Mouse (Mus musculus) MEL (cell line): ENCODE measurements around the gene H2-DMa.

ENCODE experiments used
- CHD1 ChIP-seq: IDR thresholded peaks from 2 replicates; pipeline ENCODE4 v1.6.1; 2012; ENCODE audit warnings: low read depth, mild to moderate bottlenecking, inconsistent platforms, low read length, improper control_type of control experiment
- CTCF ChIP-seq, 3 experiments: IDR thresholded peaks in 2 of 3; conservative IDR thresholded peaks in 1 of 3; 2 replicates each; pipeline ENCODE4 v1.5.1; 2011 to 2012; ENCODE audit warnings: low read length in 3 of 3, low read depth in 2 of 3, mild to moderate bottlenecking in 2 of 3, improper control_type of control experiment in 1 of 3, inconsistent platforms in 1 of 3, mixed read lengths in 1 of 3, moderate library complexity in 1 of 3; ENCODE audit not compliant: control insufficient read depth in 1 of 3, insufficient read depth in 1 of 3, poor library complexity in 1 of 3, severe bottlenecking in 1 of 3
- EP300 ChIP-seq, 2 experiments: IDR thresholded peaks; 2 replicates each; pipeline ENCODE4 v1.6.1; 2011; ENCODE audit warnings: improper control_type of control experiment in 2 of 2, low read length in 2 of 2, low read depth in 1 of 2, mild to moderate bottlenecking in 1 of 2
- JUND ChIP-seq: IDR thresholded peaks from 2 replicates; pipeline ENCODE4 v1.6.1; 2011; ENCODE audit warnings: low read depth, mild to moderate bottlenecking, improper control_type of control experiment, low read length
- MAFK ChIP-seq: IDR thresholded peaks from 2 replicates; pipeline ENCODE4 v1.6.1; 2011; ENCODE audit warnings: low read depth, mild to moderate bottlenecking, low read length, improper control_type of control experiment, borderline replicate concordance
- MAX ChIP-seq: IDR thresholded peaks from 2 replicates; pipeline ENCODE4 v1.6.1; 2011; ENCODE audit warnings: low read length, improper control_type of control experiment
- POLR2A ChIP-seq, 2 experiments: IDR thresholded peaks; 2 replicates each; pipeline ENCODE4 v1.6.1; 2011 to 2012; ENCODE audit warnings: low read length in 2 of 2, mild to moderate bottlenecking in 2 of 2, control low read depth in 1 of 2, improper control_type of control experiment in 1 of 2, low read depth in 1 of 2, moderate library complexity in 1 of 2; ENCODE audit not compliant: control insufficient read depth in 1 of 2, insufficient read depth in 1 of 2, poor library complexity in 1 of 2
- POLR2AphosphoS2 ChIP-seq: IDR thresholded peaks from 2 replicates; pipeline ENCODE4 v1.6.1; 2011; ENCODE audit warnings: low read length, improper control_type of control experiment
- ZMIZ1 ChIP-seq: IDR thresholded peaks from 2 replicates; pipeline ENCODE4 v1.6.1; 2012; ENCODE audit warnings: low read depth, mild to moderate bottlenecking, inconsistent platforms, low read length, improper control_type of control experiment, moderate library complexity

DNA sequence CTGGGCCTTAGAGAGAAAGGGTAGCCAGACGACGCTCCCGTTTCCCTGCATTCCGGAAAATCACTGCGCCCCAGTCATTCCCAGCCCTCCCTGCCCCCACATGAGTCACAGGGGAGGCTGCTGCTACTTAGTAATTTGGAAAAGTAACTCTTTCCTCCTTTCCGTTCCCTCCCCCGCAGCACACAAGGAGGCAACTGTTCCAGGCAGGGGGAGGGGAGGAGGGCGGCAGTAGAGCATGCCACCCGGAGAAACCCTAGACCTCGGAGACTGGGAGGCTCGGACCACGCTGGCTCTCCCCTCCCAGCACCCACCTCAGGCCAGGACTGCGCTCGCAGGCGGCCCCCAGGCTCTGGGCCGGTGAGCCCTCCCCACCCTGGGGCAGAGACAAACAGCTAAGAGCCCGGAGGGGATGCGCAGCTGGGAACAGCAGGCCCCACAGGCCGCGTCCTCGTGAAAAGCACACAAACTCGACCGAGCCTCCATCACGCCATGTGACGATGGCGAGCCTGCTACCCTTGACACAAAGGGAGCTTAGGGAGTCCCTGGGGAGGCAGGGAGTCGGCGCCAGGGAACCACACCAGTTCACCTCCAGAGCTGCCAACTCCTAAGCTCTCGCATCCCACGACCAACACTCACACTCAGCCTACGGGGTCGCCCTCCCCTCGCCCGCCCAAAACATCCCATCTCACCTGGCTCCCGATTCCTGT, 2.0 kb downstream of the H2-DMa start:
- TF ChIP-seq CTCF (IDR thresholded peaks at IDR 0.05 in 2 of 3, conservative IDR thresholded peaks at IDR 0.05 in 1 of 3; ENCODE audit: control insufficient read depth in 1 of 3, insufficient read depth in 1 of 3, low read depth in 2 of 3, low read length in 3 of 3, poor library complexity in 1 of 3, severe bottlenecking in 1 of 3) = no peak
- no peak for TF ChIP-seq ZMIZ1
- TF ChIP-seq POLR2A (IDR thresholded peaks at IDR 0.05; ENCODE audit: control insufficient read depth in 1 of 2, insufficient read depth in 1 of 2, low read depth in 1 of 2, low read length in 2 of 2, poor library complexity in 1 of 2) = peak; percentile 24 to 35; a peak in 3 of 4 replicates
- no peak for TF ChIP-seq JUND
- no peak for TF ChIP-seq MAFK
- peak; percentile 80 for TF ChIP-seq MAX
- 0 out of 4 replicates have a peak, but pooled peaks of 1 of the 2 experiments have one; percentile 13 for TF ChIP-seq EP300 (IDR thresholded peaks at IDR 0.05; ENCODE audit: low read depth in 1 of 2, low read length in 2 of 2)
- no peak for TF ChIP-seq CHD1
- peak; percentile 60 for TF ChIP-seq POLR2AphosphoS2
